Mouse (Mus musculus) C2C12 (cell line): ENCODE results near the gene Maff. TPM values are rescaled to one million over a fixed set of nuclear protein-coding genes. Genes with fewer than 3 reads are reported as not detected.

Source experiments
- H3K27me3 ChIP-seq: one replicate; pipeline ENCODE4 v1.6.1; 2011; ENCODE audit not compliant: control insufficient read depth, insufficient read depth, insufficient read length
- H3K36me3 ChIP-seq: one replicate; pipeline ENCODE4 v1.6.1; 2011; ENCODE audit not compliant: control insufficient read depth, insufficient read depth
- H3K4me3 ChIP-seq: one replicate; pipeline ENCODE4 v1.5.1; 2011; ENCODE audit warnings: mild to moderate bottlenecking, control low read depth; ENCODE audit not compliant: poor library complexity, insufficient read depth, severe bottlenecking
- H3K79me2 ChIP-seq: one replicate; pipeline ENCODE4 v1.6.1; 2011; ENCODE audit not compliant: control insufficient read depth, insufficient read depth
- H3K79me3 ChIP-seq: one replicate; pipeline ENCODE4 v1.6.1; 2011; ENCODE audit warnings: low read depth, control low read depth
- H3ac ChIP-seq: one replicate; pipeline ENCODE3; 2011; ENCODE audit warnings: low read depth; ENCODE audit not compliant: control insufficient read depth, insufficient read length
- CEBPB ChIP-seq: IDR thresholded peaks from one replicate; pipeline ENCODE4 v1.6.1; 2011; ENCODE audit warnings: low read depth, mild to moderate bottlenecking, control low read depth, moderate library complexity
- CTCF ChIP-seq: IDR thresholded peaks from one replicate; pipeline ENCODE4 v1.5.1; 2011; ENCODE audit not compliant: control insufficient read depth, insufficient read depth, insufficient read length
- FOSL1 ChIP-seq: IDR thresholded peaks from one replicate; pipeline ENCODE4 v1.8.0; 2011; ENCODE audit warnings: mild to moderate bottlenecking, low read length; ENCODE audit not compliant: poor library complexity, insufficient read depth, severe bottlenecking
- MAX ChIP-seq: IDR thresholded peaks from one replicate; pipeline ENCODE4 v1.6.1; 2011; ENCODE audit warnings: mild to moderate bottlenecking, control low read depth
- MYOD1 ChIP-seq: IDR thresholded peaks from one replicate; pipeline ENCODE4 v1.6.1; 2011; ENCODE audit warnings: low read depth; ENCODE audit not compliant: control insufficient read depth, insufficient read length
- MYOG ChIP-seq: IDR thresholded peaks from one replicate; pipeline ENCODE4 v1.6.1; 2011; ENCODE audit not compliant: control insufficient read depth, insufficient read length; ENCODE audit errors: extremely low read depth
- USF1 ChIP-seq: IDR thresholded peaks from one replicate; pipeline ENCODE4 v1.6.1; 2011; ENCODE audit warnings: low read depth, mild to moderate bottlenecking, control low read depth, moderate library complexity
- polyA plus RNA-seq: library from polyadenylated mRNA; unstranded; fragments of >200 nt; fragmentation: generic; extraction: Trizol; gene quantifications from one replicate; pipeline ENCODE4 v1.2.1, GENCODE M21; 2012; ENCODE audit warnings: missing spikeins

Maff gene
- polyA plus RNA-seq, 1 experiment: 24.8 TPM

DNA sequence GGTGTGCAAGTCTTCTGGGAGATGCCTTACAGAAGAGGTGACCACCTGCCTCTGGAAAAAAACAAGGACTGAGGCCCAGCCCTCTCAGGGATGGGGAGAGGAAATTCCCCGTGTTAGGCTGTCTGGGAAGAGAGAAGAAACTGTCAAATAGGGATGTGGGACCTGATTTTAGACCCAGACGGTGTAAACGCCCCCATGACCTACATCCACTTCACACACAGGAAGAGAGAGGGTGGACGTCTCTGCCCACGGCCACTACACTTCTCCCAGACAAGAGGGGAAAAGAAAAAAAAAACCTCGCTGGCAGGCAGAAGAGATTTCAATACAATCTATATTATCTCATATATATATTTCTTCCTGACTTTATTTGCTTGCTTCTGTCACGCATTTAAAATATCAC, 13.9 kb downstream of the Maff start:
- Histone ChIP-seq H3K4me3 (no peak overlapping the region), H3K36me3 (peaks cover 88% of the 10 kb centered on the region), H3K79me3 (peaks cover 3% of the 10 kb centered on the region), H3K27me3 (no peaks in the 10 kb centered on the region), H3ac (no peak overlapping the region), H3K79me2 (peaks cover 15% of the 10 kb centered on the region)
- no peak for TF ChIP-seq MAX
- no peak for TF ChIP-seq CTCF
- TF ChIP-seq FOSL1: no peak
- no peak for TF ChIP-seq MYOD1
- no peak for TF ChIP-seq USF1
- TF ChIP-seq MYOG: no peak
- TF ChIP-seq CEBPB: no peak

DNA sequence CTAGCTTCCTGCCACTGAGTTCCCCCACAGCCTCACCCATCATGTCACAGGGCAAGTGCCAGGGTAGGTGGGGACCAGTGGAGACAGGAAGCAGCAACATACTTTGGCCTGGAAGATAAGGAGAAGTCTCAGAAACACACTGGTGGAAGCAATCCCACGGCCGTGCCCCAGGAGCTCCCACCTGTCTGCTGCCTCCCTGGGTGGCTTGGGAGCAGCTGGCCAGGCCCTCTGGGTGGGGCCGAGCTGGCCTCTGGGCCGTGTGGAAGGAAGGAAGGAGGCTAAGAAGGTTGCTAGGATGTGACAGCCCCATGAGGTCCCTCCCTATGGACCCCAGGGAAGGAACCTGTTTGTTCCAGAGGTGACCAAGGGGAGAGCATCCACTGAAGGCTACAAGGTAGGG, 14.6 kb downstream of the Maff start:
- TF ChIP-seq FOSL1 (no peak), CTCF (no peak), CEBPB (no peak), MYOD1 (no peak), MAX (no peak), MYOG (no peak), USF1 (no peak)
- H3K36me3 ChIP-seq: peaks cover 93% of the 10 kb centered on the region
- peaks cover 2% of the 10 kb centered on the region for H3K79me3 ChIP-seq

DNA sequence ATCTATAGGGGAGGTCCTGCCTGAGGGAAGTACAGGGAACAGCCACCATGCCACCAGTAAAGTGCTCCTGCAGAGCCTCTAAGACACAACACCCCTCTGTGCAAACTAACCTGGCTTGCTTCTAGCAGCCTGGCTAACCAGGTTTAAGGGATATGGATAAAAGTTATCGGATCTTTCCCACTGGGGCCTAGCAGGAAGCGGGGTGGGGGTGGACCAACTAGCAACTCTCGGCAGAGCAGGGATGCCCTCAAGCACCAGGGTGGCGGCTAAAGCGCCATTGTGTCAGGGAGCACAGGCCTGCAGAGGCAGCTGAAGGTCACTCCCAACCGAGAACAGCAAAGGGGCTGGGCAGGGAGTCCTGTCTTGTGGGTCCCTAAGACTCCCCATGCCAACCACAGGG, 17.7 kb downstream of the Maff start:
- TF ChIP-seq MYOG (no peak), CEBPB (no peak), USF1 (no peak), CTCF (no peak), MAX (no peak), FOSL1 (no peak), MYOD1 (no peak)
- Histone ChIP-seq H3K4me3 (no peak overlapping the region), H3ac (no peak overlapping the region), H3K79me2 (no peaks in the 10 kb centered on the region), H3K36me3 (peaks cover 70% of the 10 kb centered on the region), H3K27me3 (no peaks in the 10 kb centered on the region), H3K79me3 (no peaks in the 10 kb centered on the region)

More for the DNA sequence above, 14.6 kb downstream of the Maff start:
- no peak overlapping the region for H3K4me3 ChIP-seq
- no peak overlapping the region for H3ac ChIP-seq
- H3K79me2 ChIP-seq: peaks cover 11% of the 10 kb centered on the region
- H3K27me3 ChIP-seq: no peaks in the 10 kb centered on the region

DNA sequence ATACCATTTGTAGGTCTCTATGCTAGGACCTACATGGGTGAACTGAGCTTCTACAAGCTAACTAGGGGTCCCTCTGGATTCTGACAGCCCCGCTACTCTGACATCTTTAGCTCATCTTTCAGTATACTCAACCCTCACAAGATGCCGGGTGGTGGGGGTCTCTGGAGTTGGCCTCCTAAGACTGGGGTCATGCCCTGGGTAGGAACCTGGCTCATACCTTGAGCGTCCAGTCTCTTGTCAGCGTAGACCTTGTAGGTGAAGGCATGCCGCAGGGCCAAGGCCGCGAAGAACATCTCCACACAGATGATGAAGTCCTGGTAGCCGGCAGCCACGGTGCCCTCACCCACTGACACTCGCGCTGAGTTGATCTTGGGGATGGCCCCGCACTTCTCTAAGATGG, 18.6 kb downstream of the Maff start:
- Histone ChIP-seq H3K36me3 (peaks cover 65% of the 10 kb centered on the region), H3K79me3 (no peaks in the 10 kb centered on the region), H3K79me2 (no peaks in the 10 kb centered on the region), H3ac (no peak overlapping the region), H3K4me3 (no peak overlapping the region), H3K27me3 (no peaks in the 10 kb centered on the region)
- TF ChIP-seq CEBPB: no peak
- TF ChIP-seq CTCF: no peak
- no peak for TF ChIP-seq USF1
- TF ChIP-seq MYOD1: no peak
- TF ChIP-seq FOSL1: no peak
- TF ChIP-seq MAX: no peak
- TF ChIP-seq MYOG: no peak

DNA sequence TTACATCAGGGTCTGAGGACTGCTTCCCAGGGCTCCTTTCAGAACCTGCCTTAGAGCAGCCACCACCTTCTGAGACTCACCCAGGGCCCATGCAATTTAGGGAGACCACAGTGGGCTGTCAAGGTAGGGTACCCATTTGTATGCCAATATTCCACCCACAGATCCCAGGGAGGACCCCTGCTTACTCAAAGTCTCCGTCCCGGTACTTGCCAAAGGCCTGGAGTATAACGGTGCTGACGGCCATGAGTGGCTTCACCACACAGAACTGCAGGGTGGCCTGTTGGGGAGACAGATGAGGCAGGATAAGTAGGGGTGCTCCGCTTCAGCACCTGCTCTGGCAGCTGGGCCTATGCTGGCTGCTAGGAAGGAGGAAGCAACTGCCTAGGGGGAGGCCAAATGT, 20.0 kb downstream of the Maff start:
- no peaks in the 10 kb centered on the region for H3K79me2 ChIP-seq
- TF ChIP-seq CTCF (no peak), USF1 (no peak), CEBPB (no peak), MYOG (no peak), MYOD1 (no peak), MAX (no peak), FOSL1 (no peak)
- no peaks in the 10 kb centered on the region for H3K79me3 ChIP-seq
- peaks cover 55% of the 10 kb centered on the region for H3K36me3 ChIP-seq
- H3ac ChIP-seq: no peak overlapping the region
- H3K4me3 ChIP-seq: no peak overlapping the region
- H3K27me3 ChIP-seq: no peaks in the 10 kb centered on the region

DNA sequence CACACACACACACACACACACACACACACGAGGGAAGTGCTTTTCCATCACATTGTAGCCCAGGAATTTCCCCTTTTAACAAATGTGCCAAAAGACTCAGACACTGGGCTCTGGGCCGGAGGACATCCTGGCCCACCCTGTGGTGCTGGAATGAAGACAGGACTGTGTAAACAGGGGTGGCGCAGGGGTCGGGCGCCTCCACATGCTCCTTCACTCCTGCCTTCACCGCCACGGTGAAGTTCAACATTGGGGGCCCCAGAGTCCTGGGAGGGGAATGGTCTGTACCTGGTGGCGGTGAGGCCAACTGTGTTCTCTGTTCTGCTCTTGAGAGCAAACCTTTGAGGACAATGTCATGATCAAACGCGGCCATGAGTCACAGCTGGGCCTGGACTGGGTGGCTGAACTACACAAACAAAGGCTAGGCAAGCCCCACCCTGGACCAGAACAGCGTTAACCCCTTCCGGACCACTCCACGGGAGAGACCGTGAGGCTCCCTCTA, 21.9 kb downstream of the Maff start:
- H3K27me3 ChIP-seq: no peaks in the 10 kb centered on the region
- no peak for TF ChIP-seq CTCF
- no peak for TF ChIP-seq MYOD1
- TF ChIP-seq MAX: no peak
- no peak for TF ChIP-seq USF1
- no peak for TF ChIP-seq CEBPB
- no peaks in the 10 kb centered on the region for H3K79me3 ChIP-seq
- H3ac ChIP-seq: no peak overlapping the region
- no peaks in the 10 kb centered on the region for H3K79me2 ChIP-seq
- H3K4me3 ChIP-seq: no peak overlapping the region
- peaks cover 44% of the 10 kb centered on the region for H3K36me3 ChIP-seq
